Mouse (Mus musculus): Measurements from ENCODE around the gene Tmem208. TPM values are rescaled to one million over a fixed set of nuclear protein-coding genes. Genes with fewer than 3 reads are reported as not detected.
"Not testable (repeated sequence)": the region's sequence is repeated elsewhere in the genome, so short reads cannot be mapped to it uniquely, and the experiment has no call there.

The Tmem208 gene
- polyA plus RNA-seq, 1 experiment from 2014 or later, result 115 TPM

- no peak overlapping the region for H3K4me3 ChIP-seq (ENCODE audit: low read depth, low read length)
Measured at GRCm38 (mm10) chr8:105286907-105287306, 39.2 kb upstream of the Tmem208 start.

GRCm38 (mm10) chr8:105288231-105288630 lies 37.9 kb upstream of the Tmem208 start:
- Histone ChIP-seq H3K36me3 (ENCODE audit: insufficient read depth) (peaks cover 3% of the 10 kb centered on the region; the same call in 1 of the 2 replicates), H3K27ac (ENCODE audit: low read depth) (no peak overlapping the region), H3K9ac (no peak overlapping the region), H3K27me3 (ENCODE audit: insufficient read depth, low read length) (peaks cover 13% of the 10 kb centered on the region), H3K4me3 (ENCODE audit: low read depth, low read length) (no peak overlapping the region), H3K9me3 (ENCODE audit: low read depth, low read length) (no peaks in the 10 kb centered on the region), H3K4me2 (peak overlapping the region; percentile 84), H3K4me1 (ENCODE audit: insufficient read depth) (no peaks in the 10 kb centered on the region; the same call in 1 of the 2 replicates)
- 85% methylated on average over 5 of the region's 5 CpGs for WGBS
- ATAC-seq (ENCODE audit: insufficient read depth) (no peak), DNase-seq (no peak)
- peak; percentile 17 for TF ChIP-seq CTCF (IDR thresholded peaks at IDR 0.05; ENCODE audit: low read depth)

More at GRCm38 (mm10) chr8:105286907-105287306, 39.2 kb upstream of the Tmem208 start:
- no peak overlapping the region for H3K9ac ChIP-seq
- no peaks in the 10 kb centered on the region for H3K9me3 ChIP-seq (ENCODE audit: low read depth, low read length)
- H3K36me3 ChIP-seq (ENCODE audit: insufficient read depth), result peaks cover 4% of the 10 kb centered on the region; the same call in 1 of the 2 replicates
- H3K4me1 ChIP-seq (ENCODE audit: insufficient read depth), result no peaks in the 10 kb centered on the region; the same call in 1 of the 2 replicates
- H3K27me3 ChIP-seq (ENCODE audit: insufficient read depth, low read length), result peaks cover 13% of the 10 kb centered on the region
- ATAC-seq (ENCODE audit: insufficient read depth) (no peak), DNase-seq (no peak)
- no peak overlapping the region for H3K4me2 ChIP-seq
- H3K27ac ChIP-seq (ENCODE audit: low read depth), result no peak overlapping the region
- 0 out of 2 replicates have a peak, but pooled peaks have one; percentile 18 for TF ChIP-seq CTCF (IDR thresholded peaks at IDR 0.05; ENCODE audit: low read depth)
- WGBS, result 80% methylated on average over 4 of the region's 4 CpGs

- H3K4me2 ChIP-seq, result peak overlapping the region; percentile 84
- peak; percentile 52; the same call in 1 of the 2 replicates for TF ChIP-seq CTCF (IDR thresholded peaks at IDR 0.05; ENCODE audit: low read depth)
- DNase-seq (peak; percentile 98), ATAC-seq (ENCODE audit: insufficient read depth) (peak; percentile 84)
- no peaks in the 10 kb centered on the region for H3K36me3 ChIP-seq (ENCODE audit: insufficient read depth)
- H3K9me3 ChIP-seq (ENCODE audit: low read depth, low read length), result no peaks in the 10 kb centered on the region
- H3K27ac ChIP-seq (ENCODE audit: low read depth), result peak overlapping the region; percentile 75
- no peaks in the 10 kb centered on the region; the same call in 1 of the 2 replicates for H3K4me1 ChIP-seq (ENCODE audit: insufficient read depth)
- WGBS, result under 1% methylated on average over 53 of the region's 53 CpGs
- peaks cover 13% of the 10 kb centered on the region for H3K27me3 ChIP-seq (ENCODE audit: insufficient read depth, low read length)
- peak overlapping the region; percentile 51 for H3K4me3 ChIP-seq (ENCODE audit: low read depth, low read length)
- H3K9ac ChIP-seq, result peak overlapping the region; percentile 54
Measured at GRCm38 (mm10) chr8:105288958-105289732, 37.0 kb upstream of the Tmem208 start.

- DNase-seq, result peak; percentile 72
- H3K9ac ChIP-seq, result peak within 1 kb of the TSS; percentile 54
- H3K27ac ChIP-seq (ENCODE audit: low read depth), result peak within 1 kb of the TSS; percentile 75
- peaks cover 13% of the 10 kb centered on the region for H3K27me3 ChIP-seq (ENCODE audit: insufficient read depth, low read length)
- TF ChIP-seq CTCF (IDR thresholded peaks at IDR 0.05; ENCODE audit: low read depth), result peak; percentile 73
- H3K4me2 ChIP-seq, result peak within 1 kb of the TSS; percentile 84
- 1% methylated on average over 43 of the region's 43 CpGs for WGBS
- H3K4me3 ChIP-seq (ENCODE audit: low read depth, low read length), result peak within 1 kb of the TSS; percentile 51
- no peaks in the 10 kb centered on the region for H3K36me3 ChIP-seq (ENCODE audit: insufficient read depth)
- no peaks in the 10 kb centered on the region for H3K9me3 ChIP-seq (ENCODE audit: low read depth, low read length)
- no peaks in the 10 kb centered on the region; the same call in 1 of the 2 replicates for H3K4me1 ChIP-seq (ENCODE audit: insufficient read depth)
- peak; percentile 42 for ATAC-seq (ENCODE audit: insufficient read depth)
Measured at GRCm38 (mm10) chr8:105289805-105290460, 36.2 kb upstream of the Tmem208 start, which contains the start of gene 4931428F04Rik. TSS of gene 4931428F04Rik (minus strand) at chr8:105289864.

- H3K27ac ChIP-seq (ENCODE audit: low read depth), result no peak overlapping the region
- peak; percentile 98 for DNase-seq
- no peaks in the 10 kb centered on the region for H3K9me3 ChIP-seq (ENCODE audit: low read depth, low read length)
- H3K4me3 ChIP-seq (ENCODE audit: low read depth, low read length), result no peak overlapping the region; the same call in 1 of the 2 replicates
- H3K36me3 ChIP-seq (ENCODE audit: insufficient read depth), result no peaks in the 10 kb centered on the region
- H3K4me2 ChIP-seq, result peak overlapping the region; percentile 84
- 7% methylated on average over 31 of the region's 31 CpGs for WGBS
- peak; percentile 96 for TF ChIP-seq CTCF (IDR thresholded peaks at IDR 0.05; ENCODE audit: low read depth)
- peak; percentile 1; the same call in 1 of the 2 replicates for ATAC-seq (ENCODE audit: insufficient read depth)
- H3K27me3 ChIP-seq (ENCODE audit: insufficient read depth, low read length), result peaks cover 13% of the 10 kb centered on the region
- no peak overlapping the region for H3K9ac ChIP-seq
- H3K4me1 ChIP-seq (ENCODE audit: insufficient read depth), result no peaks in the 10 kb centered on the region; the same call in 1 of the 2 replicates
Measured at GRCm38 (mm10) chr8:105290554-105291314, 35.4 kb upstream of the Tmem208 start.

GRCm38 (mm10) chr8:105291364-105291763 lies 34.8 kb upstream of the Tmem208 start:
- not testable (repeated sequence) for H3K4me1 ChIP-seq (ENCODE audit: insufficient read depth); H3K27ac ChIP-seq (ENCODE audit: low read depth); DNase-seq; H3K9ac ChIP-seq; H3K4me2 ChIP-seq; H3K4me3 ChIP-seq (ENCODE audit: low read depth, low read length); H3K36me3 ChIP-seq (ENCODE audit: insufficient read depth); ATAC-seq (ENCODE audit: insufficient read depth); H3K9me3 ChIP-seq (ENCODE audit: low read depth, low read length)
- H3K27me3 ChIP-seq (ENCODE audit: insufficient read depth, low read length), result peaks cover 13% of the 10 kb centered on the region
- WGBS, result 74% methylated on average over 8 of the region's 8 CpGs

Data from lung, embryonic 14.5 days (tissue).